Mouse (Mus musculus): Measurements from ENCODE around the gene Ufd1.

GRCm38 (mm10) chr16:18877386-18878090, 66.0 kb downstream of the Ufd1 start:
- no peak for TF ChIP-seq CTCF (IDR thresholded peaks at IDR 0.05; ENCODE audit: extremely low read depth, insufficient read depth, insufficient read length, insufficient replicate concordance)
- no peak for TF ChIP-seq POLR2A (IDR thresholded peaks at IDR 0.05; ENCODE audit: low read depth, low read length)

All from spleen, adult 2 months (tissue).